Mouse (Mus musculus): ENCODE data around the gene Rnf182.

The Rnf182 gene

DNA sequence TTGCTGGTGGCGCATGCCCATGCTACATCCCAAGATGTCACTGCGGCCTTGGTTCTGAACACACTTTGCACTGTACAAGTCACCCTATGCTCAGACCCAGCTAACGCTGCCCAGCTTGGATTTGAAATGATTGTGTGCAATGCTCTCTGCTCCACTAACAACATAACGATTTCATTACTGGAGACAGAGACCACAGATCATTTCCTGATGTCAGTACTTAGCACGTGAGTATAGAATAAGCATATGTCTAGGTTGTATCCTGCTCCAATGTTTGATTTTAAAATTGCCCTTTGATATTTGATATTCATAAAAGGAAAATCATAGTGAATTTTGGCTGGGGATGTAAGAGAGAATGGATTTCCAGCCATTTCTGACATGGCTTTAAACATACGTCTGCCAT, 3.5 kb upstream of the Rnf182 start:
- in situ Hi-C loops (cut with MboI, MseI) = no loop called here

DNA sequence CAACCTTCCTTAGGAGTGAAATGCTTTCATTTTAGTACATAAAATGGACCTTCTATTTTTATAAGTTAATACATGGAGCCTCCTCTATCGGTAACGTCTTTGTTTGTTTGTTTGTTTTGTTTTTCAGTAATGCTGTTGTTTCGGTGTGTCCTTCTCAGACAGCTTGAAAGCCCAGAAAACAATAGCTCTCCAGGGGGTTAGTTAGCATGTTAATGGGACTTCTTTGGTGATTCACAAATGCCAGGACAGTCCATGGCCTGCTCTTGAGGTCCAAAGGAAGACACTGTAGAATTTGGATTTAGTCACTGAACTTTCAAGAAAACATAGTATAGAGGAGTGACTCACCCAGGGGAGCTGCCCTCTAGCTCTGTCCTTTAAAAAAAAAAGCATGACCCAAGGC, 843 bp upstream of the Rnf182 start:
- in situ Hi-C loops (cut with MboI, MseI) = no loop called here

DNA sequence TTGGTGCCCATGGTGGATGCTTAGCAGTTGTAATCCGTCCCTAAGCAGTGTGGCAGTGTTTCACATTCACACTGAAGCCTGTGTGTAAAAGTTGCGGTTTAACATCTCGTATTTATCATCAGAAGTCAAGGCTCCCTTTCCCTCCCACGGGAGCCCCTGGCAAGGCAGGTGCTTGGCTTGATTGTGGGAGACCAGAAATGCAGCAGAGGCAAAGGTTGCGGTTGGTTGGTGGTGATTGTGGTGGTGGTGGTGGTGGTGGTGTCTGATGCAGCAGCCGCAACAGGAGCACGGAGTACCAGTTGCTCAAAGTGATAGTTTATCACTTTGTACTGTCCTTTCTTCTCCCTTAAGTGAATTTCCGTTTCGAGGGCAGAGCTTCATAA, 325 bp upstream of the Rnf182 start:
- in situ Hi-C loops (cut with MboI, MseI) = no loop called here

DNA sequence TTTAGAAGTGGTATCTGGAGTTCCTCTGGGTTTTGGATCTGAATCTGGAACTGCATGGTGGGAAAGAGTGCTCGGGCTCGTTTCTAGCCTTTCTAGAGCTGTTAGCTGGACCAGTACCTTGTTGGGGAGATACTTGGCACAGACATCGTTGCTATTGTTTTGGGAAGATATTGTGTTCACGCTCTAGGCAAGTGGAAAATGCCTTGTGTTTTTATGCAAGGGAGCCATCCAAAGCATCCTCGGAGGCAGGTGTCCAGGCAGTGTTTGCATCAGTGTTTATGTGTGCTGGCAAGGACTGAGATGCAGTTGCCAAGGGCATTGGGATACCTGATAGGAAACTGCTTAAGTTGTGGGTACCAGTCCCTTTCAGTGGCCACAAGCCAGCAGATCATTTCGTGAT, 1.0 kb downstream of the Rnf182 start:
- in situ Hi-C loops (cut with MboI, MseI) = no loop called here

DNA sequence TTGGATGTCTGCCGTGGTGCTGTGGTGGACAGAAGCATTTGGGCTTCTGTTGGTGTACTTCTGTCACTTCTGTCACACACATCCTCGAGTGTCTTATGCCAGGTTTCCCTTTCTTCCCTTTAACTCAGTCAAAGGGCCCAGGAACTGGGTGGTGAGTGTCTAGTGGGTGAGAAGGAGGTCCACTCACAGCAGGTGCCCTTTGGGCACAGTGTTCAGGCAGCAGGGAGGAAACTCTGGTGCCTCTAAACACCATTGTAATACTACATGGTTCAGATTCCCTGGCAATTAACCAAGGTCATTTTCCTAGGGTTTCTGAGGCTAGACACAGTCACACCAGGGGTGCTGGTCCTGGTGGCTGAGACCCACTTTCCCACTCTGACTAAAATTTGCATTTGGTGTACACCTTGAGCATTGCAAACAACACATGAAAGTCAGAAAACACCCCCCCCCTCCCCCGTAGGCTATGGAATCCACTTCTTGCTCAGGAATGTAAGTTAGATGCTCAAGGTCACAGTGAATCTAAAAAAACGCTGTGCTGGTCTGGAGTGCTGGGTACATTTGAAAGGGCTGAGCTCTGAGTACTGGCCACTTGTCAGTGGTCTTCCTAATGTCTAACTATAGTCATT, 4.2 kb downstream of the Rnf182 start:
- in situ Hi-C loops (cut with MboI, MseI) = no loop called here

DNA sequence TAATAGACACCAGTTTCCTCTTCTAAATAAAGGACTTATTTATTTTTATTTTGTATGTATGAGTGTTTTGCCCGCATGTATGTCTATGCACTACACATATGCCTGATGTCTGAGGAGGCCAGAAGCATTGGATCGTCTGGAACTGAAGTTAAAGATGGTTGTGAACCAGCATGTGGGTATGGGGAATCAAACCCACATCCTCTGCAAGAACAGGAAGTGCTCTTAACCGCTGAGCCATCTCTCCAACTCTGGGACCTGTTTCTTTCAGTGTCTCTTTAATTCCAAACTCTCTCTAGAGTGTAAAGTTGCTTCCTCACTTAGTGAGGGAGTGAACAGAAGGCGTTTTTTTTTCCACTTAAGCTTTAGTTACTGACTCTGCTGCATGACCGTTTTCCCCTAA, 12.4 kb downstream of the Rnf182 start:
- in situ Hi-C loops (cut with MboI, MseI) = no loop called here

DNA sequence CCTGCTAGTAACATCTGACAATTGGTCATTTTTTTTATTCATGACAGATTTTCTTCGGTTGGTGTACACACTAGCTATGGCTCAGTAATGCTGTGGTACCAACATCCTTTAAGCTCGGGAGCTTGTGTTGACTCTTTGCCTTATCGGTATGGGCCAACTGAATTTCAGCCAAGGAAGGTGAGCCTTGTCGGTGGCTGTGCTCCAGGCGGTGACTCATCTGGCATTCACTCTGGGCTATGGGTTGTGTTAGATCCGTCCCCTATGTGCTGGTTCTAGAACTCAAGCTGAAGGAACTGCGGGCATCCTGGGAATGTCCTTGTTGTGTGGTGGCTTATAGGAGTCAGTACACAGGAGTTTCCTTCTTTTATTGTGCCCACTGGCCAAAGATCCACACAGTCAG, 14.3 kb downstream of the Rnf182 start:
- in situ Hi-C loops (cut with MboI, MseI) = no loop called here

DNA sequence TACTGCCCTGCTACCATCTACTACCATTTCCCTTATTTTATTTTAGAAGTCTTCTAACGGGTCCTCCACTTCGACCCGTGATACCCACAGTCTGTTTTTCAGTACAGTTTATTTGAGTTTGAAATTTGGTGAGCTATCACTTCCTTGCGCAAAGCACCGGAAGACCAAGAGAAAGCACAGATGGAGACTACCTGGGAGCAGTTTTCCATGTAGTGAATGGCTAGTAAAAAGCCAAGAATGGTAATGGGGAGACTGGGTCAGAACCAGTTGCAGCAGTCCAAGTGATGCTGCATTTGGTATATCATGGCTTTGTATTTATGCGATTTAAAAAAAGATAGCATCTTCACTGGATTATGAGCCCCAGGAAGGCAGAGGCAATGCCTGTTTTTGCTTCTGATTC, 15.8 kb downstream of the Rnf182 start:
- in situ Hi-C loops (cut with MboI, MseI) = no loop called here

DNA sequence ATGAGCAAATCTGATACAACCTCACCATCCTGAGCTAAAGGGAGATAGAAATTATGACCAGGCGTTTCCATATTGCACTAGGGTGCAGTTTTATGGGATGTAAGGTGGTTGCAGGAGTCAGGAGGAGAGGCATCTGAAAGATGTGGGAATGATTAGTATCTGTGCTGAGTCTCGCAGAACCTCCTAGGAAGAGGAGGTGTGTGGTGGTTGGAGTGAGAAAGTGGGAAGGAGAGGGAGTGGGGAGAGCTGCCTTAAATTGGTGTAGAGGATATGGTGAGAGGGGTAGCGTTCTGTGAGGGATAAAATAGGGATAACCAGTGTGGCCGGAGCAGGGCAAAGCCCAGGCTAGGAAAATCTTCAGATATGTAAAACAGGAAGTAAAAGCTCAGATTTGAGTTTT, 17.5 kb downstream of the Rnf182 start:
- in situ Hi-C loops (cut with MboI, MseI) = no loop called here

DNA sequence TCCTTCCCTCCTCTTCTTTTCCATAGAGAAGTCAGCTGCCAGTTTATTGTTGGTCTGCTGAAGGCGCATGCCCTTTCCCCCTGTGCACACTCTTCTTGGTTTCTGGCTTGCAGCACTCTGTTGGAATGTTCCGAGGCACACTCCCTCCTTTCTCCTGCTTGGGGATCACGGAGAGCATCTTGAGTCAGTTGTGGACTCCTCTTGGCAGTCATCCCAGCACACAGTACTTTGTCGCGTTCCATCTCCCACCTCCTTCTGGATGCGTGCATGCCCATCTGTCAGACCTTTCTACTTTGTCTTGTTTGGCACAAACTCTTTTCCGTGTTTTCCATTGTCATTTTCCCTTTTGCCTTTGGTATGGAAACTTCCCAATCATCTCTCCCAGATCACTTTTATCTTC, 22.2 kb downstream of the Rnf182 start:
- in situ Hi-C loops (cut with MboI, MseI) = no loop called here

DNA sequence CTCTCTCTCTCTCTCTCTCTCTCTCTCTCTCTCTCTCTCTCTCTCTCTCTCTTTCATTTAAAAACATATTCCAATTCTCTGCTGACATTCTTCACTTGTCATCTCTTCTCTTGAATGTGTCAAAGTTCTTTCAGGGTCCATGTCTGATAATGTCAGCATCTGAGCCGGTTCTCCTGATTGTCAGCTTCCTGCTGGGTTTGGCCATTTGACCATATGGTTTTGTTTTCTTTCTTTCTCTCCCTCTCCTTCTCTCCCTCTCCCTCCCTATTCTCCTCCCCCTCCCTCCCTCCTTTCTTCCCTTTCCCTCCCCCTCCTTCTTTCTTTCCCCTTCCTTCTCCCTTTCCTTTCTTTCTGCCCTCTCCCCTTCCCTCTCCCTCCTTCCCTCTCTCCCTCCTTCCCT, 29.5 kb downstream of the Rnf182 start:
- in situ Hi-C loops (cut with MboI, MseI) = no loop called here

DNA sequence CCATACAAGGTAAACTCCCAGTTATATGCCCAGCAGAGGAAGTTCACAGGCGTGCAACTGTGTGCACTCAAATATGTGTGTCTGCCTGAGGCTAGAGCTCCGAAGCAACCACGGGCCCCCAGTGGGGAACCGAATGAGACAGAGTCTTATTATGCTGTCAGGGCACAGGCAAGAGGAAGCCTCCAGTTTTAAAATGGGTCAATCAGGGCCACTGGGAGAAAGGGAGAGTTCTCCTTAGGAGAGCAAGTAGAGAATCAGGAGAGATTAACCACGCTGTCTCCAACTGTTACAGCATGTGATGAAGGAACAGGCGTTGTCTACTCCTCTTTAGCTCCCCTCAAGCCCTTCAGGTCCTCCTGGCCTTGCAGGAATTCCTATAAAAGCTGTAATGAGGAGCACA, 33.0 kb downstream of the Rnf182 start:
- in situ Hi-C loops (cut with MboI, MseI) = no loop called here

DNA sequence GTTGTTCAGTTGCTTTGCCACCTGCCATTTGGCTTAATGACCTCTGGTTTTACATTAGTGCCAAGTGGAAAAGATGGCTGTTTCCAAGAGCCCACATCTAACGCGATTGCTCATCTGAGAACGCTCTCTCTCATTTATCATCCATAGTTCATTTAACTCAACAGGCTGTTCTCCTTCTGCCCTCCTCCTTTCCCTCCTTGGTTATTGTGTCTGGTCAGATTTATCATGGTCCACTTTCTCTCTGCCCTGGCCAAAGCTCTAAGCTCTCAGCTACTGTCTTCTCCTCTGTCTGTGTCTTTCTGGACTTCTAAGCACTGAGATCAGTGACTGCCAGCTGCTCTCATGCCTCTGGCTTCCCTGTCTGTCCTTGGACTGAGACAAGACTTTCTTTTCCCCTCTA, 35.8 kb downstream of the Rnf182 start:
- in situ Hi-C loops (cut with MboI, MseI) = no loop called here

DNA sequence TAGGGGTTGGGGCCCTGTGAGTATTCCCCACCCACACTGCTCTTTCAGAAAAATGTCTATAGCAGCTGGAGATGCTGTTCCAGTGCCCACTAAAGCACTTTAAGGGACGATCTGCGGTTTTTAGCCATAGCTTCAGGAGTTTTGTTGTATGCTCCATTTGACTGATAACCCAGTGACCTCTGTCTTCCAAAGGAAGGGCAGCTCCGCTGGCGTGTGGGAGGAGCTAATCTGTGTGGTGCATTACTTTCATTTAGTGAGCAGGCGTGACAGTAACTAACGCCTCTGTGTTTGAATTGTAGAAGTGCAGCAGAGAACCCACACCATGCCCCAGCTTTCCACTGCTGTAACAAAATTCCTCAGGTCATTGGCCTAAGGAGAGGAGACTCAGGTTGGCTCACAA, 38.6 kb downstream of the Rnf182 start:
- in situ Hi-C loops (cut with MboI, MseI) = no loop called here

DNA sequence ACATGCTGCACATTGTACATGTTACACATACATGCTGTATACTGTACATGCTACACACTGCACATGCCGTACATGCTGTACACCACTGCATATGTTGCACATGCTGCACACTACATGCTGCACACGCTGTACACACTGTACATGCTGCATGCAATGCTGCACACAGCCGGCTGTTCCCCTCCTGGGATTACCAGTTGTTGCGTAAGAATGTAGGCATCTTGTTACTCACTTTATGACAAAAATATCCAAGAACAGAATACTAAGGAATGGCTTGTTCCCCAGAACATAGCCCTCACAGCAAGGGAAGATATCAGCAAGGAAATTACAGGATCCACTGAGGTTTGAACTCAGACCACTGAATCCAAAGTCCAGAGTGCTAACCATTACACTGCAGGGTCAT, 47.7 kb downstream of the Rnf182 start:
- in situ Hi-C loops (cut with MboI, MseI) = no loop called here

DNA sequence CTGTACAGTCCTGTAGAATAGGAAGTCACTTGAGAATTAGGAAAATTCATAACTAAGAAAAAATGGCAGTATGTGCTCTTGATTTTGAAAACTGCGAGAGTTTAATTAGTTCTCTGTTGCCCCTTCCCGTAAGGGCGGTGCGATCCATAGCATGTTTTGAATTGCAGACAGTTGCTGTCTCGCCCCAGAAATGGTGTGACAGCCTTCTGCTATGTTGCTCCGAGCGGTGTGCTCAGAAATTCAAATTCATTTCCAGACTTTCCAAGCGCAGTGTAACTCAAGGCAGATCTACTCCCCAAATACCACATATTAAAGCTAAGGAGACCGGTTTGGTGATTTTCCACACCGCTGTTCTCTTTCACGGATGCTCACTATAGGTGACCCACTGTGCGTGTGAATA, 50.6 kb downstream of the Rnf182 start:
- in situ Hi-C loops (cut with MboI, MseI) = no loop called here

DNA sequence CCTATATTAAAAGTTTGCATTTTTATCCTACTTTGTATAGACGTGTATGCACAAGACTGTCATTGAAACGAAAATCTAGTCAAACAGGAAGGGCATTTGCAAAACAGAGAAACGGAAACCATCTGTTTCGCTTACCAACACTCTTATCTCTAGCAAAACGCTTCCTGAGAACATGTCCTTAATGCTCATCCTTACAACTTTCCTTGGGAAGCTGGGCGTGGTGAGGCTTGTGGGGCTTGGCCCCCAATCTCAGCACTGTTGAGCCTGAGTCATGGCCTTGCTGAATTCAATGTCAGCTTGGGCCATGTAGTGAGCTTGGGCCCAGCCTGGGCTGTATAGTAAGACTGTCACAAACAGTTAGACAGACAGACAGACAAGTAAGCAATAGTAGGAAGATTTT, 51.4 kb downstream of the Rnf182 start:
- in situ Hi-C loops (cut with MboI, MseI) = no loop called here

DNA sequence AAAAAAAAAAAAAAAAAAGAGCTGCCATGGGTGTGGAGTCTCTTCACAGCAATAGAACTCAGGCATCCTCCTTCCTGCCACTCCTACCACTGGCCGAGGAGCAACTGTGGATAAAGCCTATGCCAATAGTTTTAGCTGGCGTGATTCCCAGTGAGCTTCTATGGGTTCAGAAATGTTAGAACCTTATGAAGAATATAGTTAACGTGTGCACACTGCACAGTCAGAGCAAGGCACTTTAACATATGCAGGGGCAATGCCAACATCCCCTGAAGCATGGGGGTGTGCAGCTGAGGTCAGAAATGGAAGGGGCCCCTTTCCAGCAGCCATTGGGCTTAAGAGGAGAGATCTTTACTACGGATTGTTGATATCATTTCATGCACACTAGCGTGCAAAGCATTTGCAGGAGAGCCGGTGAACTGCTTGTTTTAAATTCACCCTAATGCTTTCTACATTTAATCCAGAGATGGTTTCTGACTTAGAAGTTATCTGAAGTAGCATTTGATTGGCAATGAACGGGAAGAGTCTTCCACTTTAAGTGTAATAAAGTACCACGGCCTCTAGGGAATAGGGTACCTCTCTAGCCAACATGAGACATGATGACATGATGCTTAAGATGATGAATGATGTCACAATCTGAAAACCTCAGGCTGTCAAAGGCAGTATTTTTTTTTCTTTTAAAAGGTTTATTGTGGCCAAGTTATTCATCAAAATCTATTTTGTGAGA, 61.8 kb downstream of the Rnf182 start:
- in situ Hi-C loops (cut with MboI, MseI) = no loop called here

DNA sequence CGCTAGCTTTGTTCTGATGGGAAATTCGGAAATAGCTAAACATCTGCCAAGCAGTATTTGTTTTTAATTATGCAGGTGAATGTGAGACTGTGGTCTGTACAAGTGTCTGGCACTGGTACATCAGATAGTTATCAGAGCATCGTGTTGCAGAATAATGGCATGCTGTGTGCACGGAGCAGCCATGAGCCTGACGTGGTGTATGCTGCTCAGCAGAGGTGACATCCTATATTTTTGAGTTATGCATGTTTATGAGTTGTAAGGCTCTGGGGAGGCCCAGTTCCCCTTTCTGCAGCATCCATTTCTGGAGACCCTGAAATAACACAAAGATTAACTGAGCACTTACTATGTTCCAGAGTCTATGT, 62.4 kb downstream of the Rnf182 start:
- in situ Hi-C loops (cut with MboI, MseI) = no loop called here

DNA sequence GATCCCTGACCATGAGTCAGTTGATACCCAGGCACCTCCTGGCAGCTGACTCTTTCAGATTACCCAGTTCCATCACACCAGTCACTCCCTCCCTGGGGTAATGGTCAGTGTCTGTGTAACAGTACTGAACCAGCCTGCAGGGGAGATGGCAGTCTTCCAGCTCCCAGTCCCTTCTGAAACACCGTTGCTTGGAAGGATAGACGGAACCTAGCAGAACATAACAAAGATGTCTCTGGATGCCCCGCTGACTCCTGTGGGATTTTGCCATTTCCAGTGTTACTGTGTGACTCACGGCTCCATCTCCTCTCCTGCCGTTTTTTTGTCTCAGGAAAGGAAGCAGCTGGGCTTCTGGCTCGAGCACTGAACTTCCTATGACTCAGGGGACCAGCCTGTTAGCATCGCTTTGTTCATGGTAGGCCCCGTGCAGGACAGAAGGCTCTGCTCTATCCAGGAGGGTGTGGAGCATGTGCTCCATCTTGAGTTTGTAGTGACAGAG, 69.0 kb downstream of the Rnf182 start:
- in situ Hi-C loops (cut with MboI, MseI) = no loop called here

DNA sequence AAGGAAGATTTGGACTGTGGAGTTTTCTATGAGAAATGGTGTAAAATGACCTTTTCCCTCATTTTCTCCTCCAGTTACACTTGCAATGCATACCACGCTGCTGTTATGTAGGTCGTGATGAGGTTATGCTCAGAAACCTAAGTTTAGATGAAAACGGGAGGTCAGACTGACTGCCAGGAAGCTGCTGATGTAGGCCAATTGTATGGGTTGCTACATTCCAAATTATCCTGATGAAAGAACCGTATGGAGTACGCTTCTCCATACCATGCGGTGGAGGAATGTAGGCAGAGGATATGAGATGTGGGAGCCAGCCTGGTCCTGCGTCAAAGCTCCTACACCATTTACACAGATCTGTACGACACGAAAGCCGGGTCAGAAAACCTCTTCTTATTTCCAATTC, 72.6 kb downstream of the Rnf182 start:
- in situ Hi-C loops (cut with MboI, MseI) = no loop called here

DNA sequence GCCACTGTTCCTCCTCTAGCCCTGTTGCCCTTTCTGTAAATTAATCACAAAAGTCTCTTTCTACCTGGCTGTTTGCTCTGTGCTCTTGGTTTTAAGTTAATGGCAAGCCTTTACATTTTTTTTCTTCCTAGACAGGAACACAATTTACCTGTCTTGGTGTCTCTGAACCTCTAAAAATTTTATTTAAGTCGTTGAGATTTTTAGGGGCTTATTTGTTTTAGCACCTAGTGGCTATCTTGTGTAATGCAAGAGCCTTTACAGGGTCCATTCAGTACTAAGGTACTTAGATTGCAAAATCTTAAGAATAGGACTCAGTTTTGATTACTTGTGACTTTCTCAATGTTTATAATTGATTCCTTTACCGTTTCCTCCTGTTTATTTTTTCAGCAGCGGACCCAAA, 76.2 kb downstream of the Rnf182 start:
- in situ Hi-C loops (cut with MboI, MseI) = no loop called here

DNA sequence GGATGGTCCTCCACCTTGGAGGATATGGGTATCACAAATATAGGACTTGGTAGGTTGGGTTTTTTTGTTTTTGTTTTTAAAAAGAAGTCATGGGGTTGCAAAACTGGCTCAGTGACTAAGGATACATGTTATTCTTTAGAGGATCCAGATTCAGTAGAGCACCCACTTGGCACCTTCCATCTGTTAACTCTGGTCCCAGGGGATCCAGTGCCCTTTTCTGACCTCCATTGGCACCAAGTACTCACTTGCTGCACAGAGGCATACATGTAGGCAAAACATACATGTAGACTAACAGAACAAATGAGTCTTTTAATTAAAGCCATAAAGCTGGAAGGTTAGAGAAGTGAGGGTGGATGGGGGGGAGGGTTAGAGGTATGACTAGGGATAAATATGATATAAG, 80.0 kb downstream of the Rnf182 start:
- in situ Hi-C loops (cut with MboI, MseI) = no loop called here

DNA sequence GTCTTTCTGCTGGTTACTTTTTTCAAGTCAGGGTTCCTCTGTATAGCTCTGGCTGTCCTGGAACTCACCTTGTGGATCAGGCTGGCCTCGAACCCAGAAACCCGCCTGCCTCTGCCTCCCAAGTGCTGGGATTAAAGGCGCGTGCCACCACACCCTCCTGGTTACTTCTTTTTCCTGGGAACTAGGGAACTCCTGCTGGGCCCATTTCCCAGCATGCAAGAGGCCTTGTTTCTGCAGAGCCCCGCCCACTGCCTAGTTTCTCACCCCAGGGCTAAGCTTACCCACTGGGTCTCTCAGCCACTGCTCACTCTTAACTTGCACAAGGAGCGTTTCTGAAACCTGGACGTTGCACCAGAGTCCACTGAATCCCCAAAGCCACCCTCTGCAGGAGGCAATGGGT, 80.5 kb downstream of the Rnf182 start:
- in situ Hi-C loops (cut with MboI, MseI) = no loop called here

Data from regulatory T cell (primary cell).